Mouse (Mus musculus): Measurements from ENCODE around the gene Oas1d. TPM values are rescaled to one million over a fixed set of nuclear protein-coding genes. Genes with fewer than 3 reads are reported as not detected.

The Oas1d gene
- total and polyA plus RNA-seq, 3 experiments = 0.05 TPM; not detected in 2

DNA sequence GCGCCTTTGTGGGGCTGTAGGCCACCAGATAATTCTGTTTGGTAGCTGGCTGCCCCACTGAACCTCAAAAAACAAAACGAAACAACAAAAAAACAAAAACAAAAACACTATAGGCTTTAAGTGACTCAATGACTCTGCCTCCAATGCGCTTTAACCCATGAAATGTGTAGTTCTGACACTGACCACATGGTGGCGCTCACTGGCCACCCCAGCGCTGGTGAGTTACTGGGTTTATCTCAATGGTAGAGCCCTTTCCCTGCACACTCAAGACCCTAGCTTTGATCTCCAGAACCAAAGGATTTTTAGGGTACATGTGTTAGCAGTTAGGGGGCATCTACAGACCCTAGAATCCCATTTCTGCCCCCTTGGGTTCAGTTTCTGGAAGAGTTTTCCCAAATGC, 39.6 kb downstream of the Oas1d start:
- Histone ChIP-seq H3K4me1 (ENCODE audit: insufficient read depth, low read depth, low read length) (no peaks in the 10 kb centered on the region), H3K9me3 (replicated peaks) (no peaks in the 10 kb centered on the region), H3K36me3 (replicated peaks) (no peaks in the 10 kb centered on the region), H3K4me3 (ENCODE audit: low read depth, low read length) (no peak overlapping the region), H3K27me3 (ENCODE audit: insufficient read depth, low read length) (peaks cover 4% of the 10 kb centered on the region; the same call in 1 of the 2 replicates)
- TF ChIP-seq POLR2AphosphoS5 (IDR thresholded peaks at IDR 0.05; ENCODE audit: insufficient replicate concordance, low read depth, low read length) (no peak), CTCF (IDR thresholded peaks at IDR 0.05; ENCODE audit: low read depth, low read length) (peak; percentile 84)
- no peak for ATAC-seq (ENCODE audit: extremely low read depth, insufficient number of reproducible peaks, low FRiP score, poor library complexity, severe bottlenecking)
- DNase-seq (ENCODE audit: low spot score) = peak; percentile 38

- no peaks in the 10 kb centered on the region for H3K9me3 ChIP-seq (replicated peaks)
- DNase-seq (ENCODE audit: low spot score) = no peak
- ATAC-seq (ENCODE audit: extremely low read depth, insufficient number of reproducible peaks, low FRiP score, poor library complexity, severe bottlenecking) = no peak
- no peak overlapping the region for H3K4me3 ChIP-seq (ENCODE audit: low read depth, low read length)
- no peaks in the 10 kb centered on the region for H3K27me3 ChIP-seq (ENCODE audit: insufficient read depth, low read length)
- H3K4me1 ChIP-seq (ENCODE audit: insufficient read depth, low read depth, low read length) = no peaks in the 10 kb centered on the region
- no peaks in the 10 kb centered on the region for H3K36me3 ChIP-seq (replicated peaks)
- no peak for TF ChIP-seq GATA1 (IDR thresholded peaks at IDR 0.05; ENCODE audit: borderline replicate concordance, low read length)
Observed at GRCm38 (mm10) chr5:120961004-120961403, 46.7 kb downstream of the Oas1d start.

GRCm38 (mm10) chr5:120966156-120966555, 51.8 kb downstream of the Oas1d start:
- Histone ChIP-seq H3K9me3 (replicated peaks) (no peaks in the 10 kb centered on the region), H3K36me3 (replicated peaks) (no peaks in the 10 kb centered on the region), H3K4me3 (ENCODE audit: low read depth, low read length) (no peak overlapping the region), H3K4me1 (ENCODE audit: insufficient read depth, low read depth, low read length) (no peaks in the 10 kb centered on the region), H3K27me3 (ENCODE audit: insufficient read depth, low read length) (peaks cover 3% of the 10 kb centered on the region; the same call in 1 of the 2 replicates)
- TF ChIP-seq GATA2 (IDR thresholded peaks at IDR 0.05; ENCODE audit: borderline replicate concordance, low read depth, low read length) = no peak
- ATAC-seq (ENCODE audit: extremely low read depth, insufficient number of reproducible peaks, low FRiP score, poor library complexity, severe bottlenecking) = no peak
- DNase-seq (ENCODE audit: low spot score) = no peak

GRCm38 (mm10) chr5:120966894-120967293, 52.6 kb downstream of the Oas1d start:
- no peaks in the 10 kb centered on the region for H3K9me3 ChIP-seq (replicated peaks)
- H3K4me1 ChIP-seq (ENCODE audit: insufficient read depth, low read depth, low read length) = no peaks in the 10 kb centered on the region
- no peak for ATAC-seq (ENCODE audit: extremely low read depth, insufficient number of reproducible peaks, low FRiP score, poor library complexity, severe bottlenecking)
- H3K4me3 ChIP-seq (ENCODE audit: low read depth, low read length) = no peak overlapping the region
- H3K36me3 ChIP-seq (replicated peaks) = no peaks in the 10 kb centered on the region
- H3K27me3 ChIP-seq (ENCODE audit: insufficient read depth, low read length) = peaks cover 3% of the 10 kb centered on the region; the same call in 1 of the 2 replicates
- no peak for DNase-seq (ENCODE audit: low spot score)
- TF ChIP-seq TAL1 (conservative IDR thresholded peaks at IDR 0.05; ENCODE audit: low read depth, low read length) (no peak), CTCF (IDR thresholded peaks at IDR 0.05; ENCODE audit: low read depth, low read length) (no peak), POLR2AphosphoS5 (IDR thresholded peaks at IDR 0.05; ENCODE audit: insufficient replicate concordance, low read depth, low read length) (no peak), GATA1 (IDR thresholded peaks at IDR 0.05; ENCODE audit: borderline replicate concordance, low read length) (no peak), GATA2 (IDR thresholded peaks at IDR 0.05; ENCODE audit: borderline replicate concordance, low read depth, low read length) (no peak)

- H3K4me3 ChIP-seq (ENCODE audit: low read depth, low read length) = no peak overlapping the region
- no peaks in the 10 kb centered on the region for H3K4me1 ChIP-seq (ENCODE audit: insufficient read depth, low read depth, low read length)
- no peaks in the 10 kb centered on the region for H3K9me3 ChIP-seq (replicated peaks)
- no peaks in the 10 kb centered on the region for H3K36me3 ChIP-seq (replicated peaks)
- TF ChIP-seq GATA2 (IDR thresholded peaks at IDR 0.05; ENCODE audit: borderline replicate concordance, low read depth, low read length) (no peak), CTCF (IDR thresholded peaks at IDR 0.05; ENCODE audit: low read depth, low read length) (no peak), TAL1 (conservative IDR thresholded peaks at IDR 0.05; ENCODE audit: low read depth, low read length) (no peak)
- DNase-seq (ENCODE audit: low spot score) (no peak), ATAC-seq (ENCODE audit: extremely low read depth, insufficient number of reproducible peaks, low FRiP score, poor library complexity, severe bottlenecking) (no peak)
- peaks cover 3% of the 10 kb centered on the region; the same call in 1 of the 2 replicates for H3K27me3 ChIP-seq (ENCODE audit: insufficient read depth, low read length)
Observed at GRCm38 (mm10) chr5:120967355-120968133, 53.2 kb downstream of the Oas1d start.

GRCm38 (mm10) chr5:120968134-120968532, 53.8 kb downstream of the Oas1d start:
- H3K36me3 ChIP-seq (replicated peaks) = no peaks in the 10 kb centered on the region
- H3K4me1 ChIP-seq (ENCODE audit: insufficient read depth, low read depth, low read length) = no peaks in the 10 kb centered on the region
- peaks cover 3% of the 10 kb centered on the region; the same call in 1 of the 2 replicates for H3K27me3 ChIP-seq (ENCODE audit: insufficient read depth, low read length)
- ATAC-seq (ENCODE audit: extremely low read depth, insufficient number of reproducible peaks, low FRiP score, poor library complexity, severe bottlenecking) (no peak), DNase-seq (ENCODE audit: low spot score) (no peak)
- H3K9me3 ChIP-seq (replicated peaks) = no peaks in the 10 kb centered on the region
- no peak for TF ChIP-seq GATA1 (IDR thresholded peaks at IDR 0.05; ENCODE audit: borderline replicate concordance, low read length)
- TF ChIP-seq GATA2 (IDR thresholded peaks at IDR 0.05; ENCODE audit: borderline replicate concordance, low read depth, low read length) = no peak
- TF ChIP-seq CTCF (IDR thresholded peaks at IDR 0.05; ENCODE audit: low read depth, low read length) = no peak
- no peak for TF ChIP-seq TAL1 (conservative IDR thresholded peaks at IDR 0.05; ENCODE audit: low read depth, low read length)
- no peak for TF ChIP-seq POLR2AphosphoS5 (IDR thresholded peaks at IDR 0.05; ENCODE audit: insufficient replicate concordance, low read depth, low read length)
- no peak overlapping the region for H3K4me3 ChIP-seq (ENCODE audit: low read depth, low read length)

DNA sequence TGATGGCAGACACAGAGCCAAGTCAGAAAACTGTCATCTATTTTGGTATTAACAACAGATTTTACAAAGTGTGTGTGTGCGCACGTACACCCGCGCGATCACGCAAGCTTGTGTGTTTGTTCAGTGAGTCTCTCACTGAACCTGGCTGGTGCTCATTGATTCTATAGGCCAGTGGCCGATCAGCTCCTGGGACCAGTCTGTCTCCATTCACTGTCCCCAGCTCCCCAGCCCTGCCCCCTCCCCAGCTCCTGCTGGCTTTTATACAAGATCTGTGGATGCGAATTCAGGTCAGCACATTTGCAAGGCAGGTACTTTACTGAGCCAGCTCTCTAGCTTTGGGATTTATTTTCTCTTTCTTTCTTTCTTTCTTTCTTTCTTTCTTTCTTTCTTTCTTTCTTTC, 54.5 kb downstream of the Oas1d start:
- Histone ChIP-seq H3K4me1 (ENCODE audit: insufficient read depth, low read depth, low read length) (no peaks in the 10 kb centered on the region), H3K36me3 (replicated peaks) (no peaks in the 10 kb centered on the region), H3K9me3 (replicated peaks) (no peaks in the 10 kb centered on the region), H3K27me3 (ENCODE audit: insufficient read depth, low read length) (peaks cover 5% of the 10 kb centered on the region), H3K4me3 (ENCODE audit: low read depth, low read length) (no peak overlapping the region)
- no peak for ATAC-seq (ENCODE audit: extremely low read depth, insufficient number of reproducible peaks, low FRiP score, poor library complexity, severe bottlenecking)
- no peak for DNase-seq (ENCODE audit: low spot score)
- TF ChIP-seq POLR2AphosphoS5 (IDR thresholded peaks at IDR 0.05; ENCODE audit: insufficient replicate concordance, low read depth, low read length) (no peak), TAL1 (conservative IDR thresholded peaks at IDR 0.05; ENCODE audit: low read depth, low read length) (no peak), GATA2 (IDR thresholded peaks at IDR 0.05; ENCODE audit: borderline replicate concordance, low read depth, low read length) (no peak), GATA1 (IDR thresholded peaks at IDR 0.05; ENCODE audit: borderline replicate concordance, low read length) (no peak), CTCF (IDR thresholded peaks at IDR 0.05; ENCODE audit: low read depth, low read length) (no peak)

All from G1E (cell line).